Mouse (Mus musculus) myocyte (in vitro differentiated cells): ENCODE results near the gene 3100002H09Rik. TPM values are rescaled to one million over a fixed set of nuclear protein-coding genes. Genes with fewer than 3 reads are reported as not detected.

Source experiments
- H3K27me3 ChIP-seq: one replicate; pipeline ENCODE4 v1.6.1; 2011; ENCODE audit not compliant: control insufficient read depth, insufficient read depth, insufficient read length
- H3K36me3 ChIP-seq: one replicate; pipeline ENCODE4 v1.6.1; 2011; ENCODE audit not compliant: control insufficient read depth, insufficient read depth
- H3K4me2 ChIP-seq: one replicate; pipeline ENCODE4 v1.6.1; 2011; ENCODE audit warnings: low read depth, control low read depth
- H3K4me3 ChIP-seq: one replicate; pipeline ENCODE4 v1.5.1; 2011; ENCODE audit warnings: mild to moderate bottlenecking, control low read depth, moderate library complexity
- H3K79me2 ChIP-seq: one replicate; pipeline ENCODE4 v1.6.1; 2011; ENCODE audit not compliant: control insufficient read depth, insufficient read depth
- H3ac ChIP-seq: one replicate; pipeline ENCODE4 v1.6.1; 2011; ENCODE audit not compliant: control insufficient read depth, insufficient read length
- CEBPB ChIP-seq: IDR thresholded peaks from 2 replicates; pipeline ENCODE4 v1.6.1; 2011; ENCODE audit warnings: mild to moderate bottlenecking, moderate library complexity; ENCODE audit not compliant: poor library complexity, insufficient read depth, severe bottlenecking
- E2F4 ChIP-seq: IDR thresholded peaks from one replicate; pipeline ENCODE4 v1.6.1; 2011; ENCODE audit warnings: mild to moderate bottlenecking, control low read depth, moderate library complexity; ENCODE audit not compliant: insufficient read depth
- MAX ChIP-seq: IDR thresholded peaks from one replicate; pipeline ENCODE4 v1.6.1; 2011; ENCODE audit warnings: low read depth, mild to moderate bottlenecking, control low read depth
- MYOD1 ChIP-seq, 3 experiments: IDR thresholded peaks; one replicate each; pipeline ENCODE4 v1.6.1; 2011; ENCODE audit warnings: control low read depth in 2 of 3, low read depth in 2 of 3, mild to moderate bottlenecking in 2 of 3, moderate library complexity in 1 of 3; ENCODE audit not compliant: insufficient read length in 2 of 3, control insufficient read depth in 1 of 3
- MYOG ChIP-seq, 3 experiments: IDR thresholded peaks; one replicate each; pipeline ENCODE4 v1.6.1; 2011; ENCODE audit warnings: control low read depth in 2 of 3, low read depth in 2 of 3, mild to moderate bottlenecking in 2 of 3; ENCODE audit not compliant: insufficient read length in 2 of 3, control insufficient read depth in 1 of 3, insufficient read depth in 1 of 3
- POLR2A ChIP-seq: IDR thresholded peaks from one replicate; pipeline ENCODE4 v1.6.1; 2011; ENCODE audit warnings: low read depth, mild to moderate bottlenecking, control low read depth, moderate library complexity; ENCODE audit not compliant: insufficient read length
- POLR2AphosphoS2 ChIP-seq: IDR thresholded peaks from one replicate; pipeline ENCODE4 v1.6.1; 2011; ENCODE audit warnings: low read depth, control low read depth; ENCODE audit not compliant: insufficient read length
- REST ChIP-seq: IDR thresholded peaks from one replicate; pipeline ENCODE4 v1.6.1; 2011; ENCODE audit warnings: mild to moderate bottlenecking, control low read depth, moderate library complexity; ENCODE audit not compliant: insufficient read depth, insufficient read length
- SRF ChIP-seq: IDR thresholded peaks from one replicate; pipeline ENCODE4 v1.6.1; 2011; ENCODE audit warnings: low read depth; ENCODE audit not compliant: control insufficient read depth, insufficient read length
- TCF12 ChIP-seq: IDR thresholded peaks from one replicate; pipeline ENCODE4 v1.6.1; 2011; ENCODE audit warnings: mild to moderate bottlenecking, control low read depth; ENCODE audit not compliant: poor library complexity, insufficient read depth, severe bottlenecking
- TCF3 ChIP-seq: IDR thresholded peaks from one replicate; pipeline ENCODE4 v1.6.1; 2011; ENCODE audit warnings: low read depth, control low read depth; ENCODE audit not compliant: insufficient read length
- USF1 ChIP-seq: IDR thresholded peaks from one replicate; pipeline ENCODE4 v1.6.1; 2011; ENCODE audit warnings: low read depth, mild to moderate bottlenecking, control low read depth, moderate library complexity
- polyA plus RNA-seq: library from polyadenylated mRNA; unstranded; fragments of >200 nt; fragmentation: generic; extraction: Trizol; gene quantifications from one replicate; pipeline ENCODE4 v1.2.1, GENCODE M21; 2012; ENCODE audit warnings: missing spikeins

The 3100002H09Rik gene
- polyA plus RNA-seq, 1 experiment, result not detected

GRCm38 (mm10) chr4:124610066-124610465 lies 537 bp downstream of the 3100002H09Rik start:
- no peak overlapping the region for H3K4me2 ChIP-seq
- H3K79me2 ChIP-seq, result no peaks in the 10 kb centered on the region
- TF ChIP-seq TCF3 (no peak), MYOD1 (IDR thresholded peaks at IDR 0.05; ENCODE audit: control insufficient read depth in 1 of 3, insufficient read length in 2 of 3, low read depth in 2 of 3) (no peak), MAX (no peak), TCF12 (no peak), REST (no peak), POLR2AphosphoS2 (no peak), USF1 (no peak), SRF (no peak), E2F4 (no peak), CEBPB (no peak), POLR2A (no peak), MYOG (IDR thresholded peaks at IDR 0.05; ENCODE audit: control insufficient read depth in 1 of 3, insufficient read depth in 1 of 3, insufficient read length in 2 of 3, low read depth in 2 of 3) (no peak)
- H3ac ChIP-seq, result no peak overlapping the region
- no peaks in the 10 kb centered on the region for H3K36me3 ChIP-seq
- H3K27me3 ChIP-seq, result peaks cover 42% of the 10 kb centered on the region
- H3K4me3 ChIP-seq, result no peak overlapping the region

GRCm38 (mm10) chr4:124607166-124607565 lies 3.4 kb downstream of the 3100002H09Rik start:
- peaks cover 56% of the 10 kb centered on the region for H3K27me3 ChIP-seq
- no peaks in the 10 kb centered on the region for H3K79me2 ChIP-seq
- no peak overlapping the region for H3ac ChIP-seq
- TF ChIP-seq REST (no peak), MYOG (IDR thresholded peaks at IDR 0.05; ENCODE audit: control insufficient read depth in 1 of 3, insufficient read depth in 1 of 3, insufficient read length in 2 of 3, low read depth in 2 of 3) (no peak), POLR2A (no peak), MYOD1 (IDR thresholded peaks at IDR 0.05; ENCODE audit: control insufficient read depth in 1 of 3, insufficient read length in 2 of 3, low read depth in 2 of 3) (no peak), MAX (no peak), SRF (no peak), TCF3 (no peak), E2F4 (no peak), POLR2AphosphoS2 (no peak), TCF12 (no peak), USF1 (no peak)
- H3K4me3 ChIP-seq, result no peak overlapping the region
- no peak overlapping the region for H3K4me2 ChIP-seq
- H3K36me3 ChIP-seq, result no peaks in the 10 kb centered on the region

- Histone ChIP-seq H3K79me2 (no peaks in the 10 kb centered on the region), H3K27me3 (peaks cover 57% of the 10 kb centered on the region), H3K4me2 (no peak overlapping the region), H3K4me3 (no peak overlapping the region), H3ac (no peak overlapping the region), H3K36me3 (no peaks in the 10 kb centered on the region)
- TF ChIP-seq REST (no peak), TCF12 (no peak), POLR2AphosphoS2 (no peak), CEBPB (no peak), MAX (no peak), MYOD1 (IDR thresholded peaks at IDR 0.05; ENCODE audit: control insufficient read depth in 1 of 3, insufficient read length in 2 of 3, low read depth in 2 of 3) (no peak), MYOG (IDR thresholded peaks at IDR 0.05; ENCODE audit: control insufficient read depth in 1 of 3, insufficient read depth in 1 of 3, insufficient read length in 2 of 3, low read depth in 2 of 3) (no peak), E2F4 (no peak), SRF (no peak), TCF3 (no peak), POLR2A (no peak), USF1 (no peak)
Observed at GRCm38 (mm10) chr4:124606180-124606579, 4.4 kb downstream of the 3100002H09Rik start.

- Histone ChIP-seq H3K4me3 (no peak overlapping the region), H3K79me2 (no peaks in the 10 kb centered on the region), H3K27me3 (peaks cover 57% of the 10 kb centered on the region), H3ac (no peak overlapping the region), H3K36me3 (no peaks in the 10 kb centered on the region), H3K4me2 (no peak overlapping the region)
- TF ChIP-seq CEBPB, result no peak
- no peak for TF ChIP-seq REST
- no peak for TF ChIP-seq POLR2A
- no peak for TF ChIP-seq MAX
Observed at GRCm38 (mm10) chr4:124605255-124605654, 5.3 kb downstream of the 3100002H09Rik start.

- Histone ChIP-seq H3K36me3 (no peaks in the 10 kb centered on the region), H3K79me2 (no peaks in the 10 kb centered on the region), H3ac (no peak overlapping the region), H3K4me2 (no peak overlapping the region), H3K27me3 (peaks cover 61% of the 10 kb centered on the region), H3K4me3 (no peak overlapping the region)
- TF ChIP-seq MYOD1 (IDR thresholded peaks at IDR 0.05; ENCODE audit: control insufficient read depth in 1 of 3, insufficient read length in 2 of 3, low read depth in 2 of 3) (no peak), MAX (no peak), REST (no peak), POLR2AphosphoS2 (no peak), POLR2A (no peak), SRF (no peak), CEBPB (no peak)
Observed at GRCm38 (mm10) chr4:124603712-124604111, 6.9 kb downstream of the 3100002H09Rik start.
